Mouse (Mus musculus): ENCODE results near the gene Exoc4. TPM values are rescaled to one million over a fixed set of nuclear protein-coding genes. Genes with fewer than 3 reads are reported as not detected.

Exoc4 gene
- total RNA-seq, 1 experiment from 2014 or later = 80.9 TPM

- no peak for ATAC-seq (replicated peaks in 1 of 2; ENCODE audit: insufficient read depth in 1 of 2, low FRiP score in 2 of 2, low TSS enrichment in 1 of 2, low read depth in 1 of 2, poor library complexity in 2 of 2, severe bottlenecking in 2 of 2)
Measured at GRCm38 (mm10) chr6:33517890-33518410, 269.1 kb downstream of the Exoc4 start.

DNA sequence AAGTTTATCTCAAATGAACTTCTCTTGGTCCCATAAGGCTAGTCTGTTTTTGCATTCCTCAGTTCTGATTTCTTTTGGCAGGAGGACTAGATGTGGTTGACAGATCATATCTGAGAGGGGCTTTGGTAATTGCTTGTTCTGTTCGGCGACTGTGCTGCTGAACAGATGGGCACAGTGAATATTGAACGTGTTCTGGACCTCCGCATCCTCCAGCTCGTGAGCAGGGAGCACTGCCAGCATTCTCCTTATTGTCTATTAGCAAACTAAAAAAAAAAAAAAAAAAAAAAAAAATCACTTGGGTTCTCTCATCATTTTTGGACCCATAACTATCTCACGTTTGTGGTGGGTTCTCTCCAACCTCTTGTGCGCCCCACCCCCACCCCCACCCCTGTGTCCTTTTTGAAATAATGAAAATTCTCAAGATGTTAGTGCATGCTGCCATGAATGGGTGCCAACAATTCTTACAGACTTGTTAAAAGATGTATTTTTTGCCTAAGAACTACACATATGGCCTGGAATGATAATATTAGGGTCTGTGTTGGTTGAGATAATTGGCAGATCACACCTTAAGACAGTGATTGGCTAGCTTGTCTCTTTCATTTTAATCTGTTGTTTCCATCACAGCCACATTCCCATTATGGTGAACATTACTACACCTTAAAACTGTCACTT, 276.9 kb downstream of the Exoc4 start:
- no peak for ATAC-seq (replicated peaks in 1 of 2; ENCODE audit: insufficient read depth in 1 of 2, low FRiP score in 2 of 2, low TSS enrichment in 1 of 2, low read depth in 1 of 2, poor library complexity in 2 of 2, severe bottlenecking in 2 of 2)

DNA sequence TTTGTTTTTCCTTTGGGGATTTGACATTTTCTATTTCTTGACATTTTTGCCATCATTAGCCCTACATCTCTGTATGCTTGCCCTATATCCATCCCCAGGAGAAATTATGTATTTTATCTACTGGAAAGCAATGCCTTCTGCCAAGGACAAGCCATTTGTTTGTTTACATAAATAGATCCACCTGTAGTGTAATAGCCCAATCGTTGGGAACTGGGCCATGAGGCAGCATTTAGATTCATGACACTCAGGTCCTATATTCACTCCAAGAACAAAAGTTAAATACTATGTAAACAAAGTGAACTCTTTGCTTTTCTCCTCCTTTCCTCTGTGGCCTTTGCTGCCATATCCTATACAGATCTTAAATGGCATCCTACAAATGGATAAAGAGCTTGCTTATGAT, 291.5 kb downstream of the Exoc4 start:
- ATAC-seq (replicated peaks in 1 of 2; ENCODE audit: insufficient read depth in 1 of 2, low FRiP score in 2 of 2, low TSS enrichment in 1 of 2, low read depth in 1 of 2, poor library complexity in 2 of 2, severe bottlenecking in 2 of 2) = no peak

GRCm38 (mm10) chr6:33542712-33543111, 293.8 kb downstream of the Exoc4 start:
- ATAC-seq (replicated peaks in 1 of 2; ENCODE audit: insufficient read depth in 1 of 2, low FRiP score in 2 of 2, low TSS enrichment in 1 of 2, low read depth in 1 of 2, poor library complexity in 2 of 2, severe bottlenecking in 2 of 2) = no peak

- no peak for ATAC-seq (replicated peaks in 1 of 2; ENCODE audit: insufficient read depth in 1 of 2, low FRiP score in 2 of 2, low TSS enrichment in 1 of 2, low read depth in 1 of 2, poor library complexity in 2 of 2, severe bottlenecking in 2 of 2)
Measured at GRCm38 (mm10) chr6:33551934-33552333, 303.0 kb downstream of the Exoc4 start.

- ATAC-seq (replicated peaks in 1 of 2; ENCODE audit: insufficient read depth in 1 of 2, low FRiP score in 2 of 2, low TSS enrichment in 1 of 2, low read depth in 1 of 2, poor library complexity in 2 of 2, severe bottlenecking in 2 of 2) = no peak
Measured at GRCm38 (mm10) chr6:33560925-33561324, 312.0 kb downstream of the Exoc4 start.

- no peak for ATAC-seq (replicated peaks in 1 of 2; ENCODE audit: insufficient read depth in 1 of 2, low FRiP score in 2 of 2, low TSS enrichment in 1 of 2, low read depth in 1 of 2, poor library complexity in 2 of 2, severe bottlenecking in 2 of 2)
Measured at GRCm38 (mm10) chr6:33561911-33562310, 313.0 kb downstream of the Exoc4 start.

DNA sequence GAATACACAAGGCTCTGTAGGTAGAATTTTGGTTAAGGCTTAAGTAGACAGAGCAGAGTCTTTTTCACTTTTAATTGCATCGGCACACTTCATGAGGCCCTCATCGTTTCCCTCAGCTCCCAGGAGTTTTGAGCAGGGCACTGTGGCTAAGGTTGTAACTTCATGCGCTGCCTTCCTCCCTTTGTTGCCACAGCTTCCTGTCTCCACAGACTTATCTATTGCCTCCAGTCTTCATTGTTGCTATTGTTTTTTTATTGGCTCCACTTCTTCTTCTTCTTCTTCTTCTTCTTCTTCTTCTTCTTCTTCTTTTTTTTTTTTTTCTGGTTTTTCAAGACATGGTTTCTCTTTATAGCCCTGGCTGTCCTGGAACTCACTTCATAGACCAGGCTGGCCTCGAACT, 327.1 kb downstream of the Exoc4 start:
- no peak for ATAC-seq (replicated peaks in 1 of 2; ENCODE audit: insufficient read depth in 1 of 2, low FRiP score in 2 of 2, low TSS enrichment in 1 of 2, low read depth in 1 of 2, poor library complexity in 2 of 2, severe bottlenecking in 2 of 2)

DNA sequence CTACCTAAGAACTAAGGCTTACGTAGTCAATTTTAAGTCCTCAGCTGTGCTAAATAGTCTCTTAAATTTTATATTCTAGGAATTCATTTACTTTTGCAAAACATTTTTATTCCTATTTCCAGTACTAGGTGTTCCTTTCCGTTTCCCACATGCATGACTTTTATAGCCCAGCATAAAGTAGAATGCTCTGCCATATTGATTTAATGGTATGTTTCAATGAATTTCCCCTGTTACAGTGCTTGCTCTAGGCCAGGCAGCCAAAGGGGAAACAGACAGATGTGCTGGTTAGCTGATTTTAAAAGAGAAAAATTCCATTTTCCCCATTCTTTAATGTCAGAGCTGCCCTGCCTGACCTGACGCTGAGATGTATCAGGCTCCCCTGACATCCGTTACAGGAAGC, 359.6 kb downstream of the Exoc4 start:
- no peak for ATAC-seq (replicated peaks in 1 of 2; ENCODE audit: insufficient read depth in 1 of 2, low FRiP score in 2 of 2, low TSS enrichment in 1 of 2, low read depth in 1 of 2, poor library complexity in 2 of 2, severe bottlenecking in 2 of 2)

GRCm38 (mm10) chr6:33613978-33614377, 365.1 kb downstream of the Exoc4 start:
- ATAC-seq (replicated peaks in 1 of 2; ENCODE audit: insufficient read depth in 1 of 2, low FRiP score in 2 of 2, low TSS enrichment in 1 of 2, low read depth in 1 of 2, poor library complexity in 2 of 2, severe bottlenecking in 2 of 2) = no peak

DNA sequence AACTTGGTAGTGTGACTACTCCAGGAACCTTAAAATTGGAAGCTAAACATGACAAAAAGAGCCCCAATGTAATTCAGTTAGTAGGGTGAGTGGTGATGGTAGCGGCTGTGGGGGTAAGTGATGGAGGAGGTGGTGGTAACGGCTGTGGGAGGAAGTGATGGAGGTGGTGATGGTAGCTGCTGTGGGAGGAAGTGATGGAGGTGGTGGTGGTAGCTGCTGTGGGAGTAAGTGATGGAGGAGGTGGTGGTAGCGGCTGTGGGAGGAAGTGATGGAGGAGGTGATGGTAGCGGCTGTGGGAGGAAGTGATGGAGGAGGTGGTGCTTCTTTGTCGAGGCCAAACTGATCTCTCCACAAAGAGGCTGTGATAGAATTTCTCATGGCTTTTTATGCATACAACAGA, 369.7 kb downstream of the Exoc4 start:
- no peak for ATAC-seq (replicated peaks in 1 of 2; ENCODE audit: insufficient read depth in 1 of 2, low FRiP score in 2 of 2, low TSS enrichment in 1 of 2, low read depth in 1 of 2, poor library complexity in 2 of 2, severe bottlenecking in 2 of 2)

DNA sequence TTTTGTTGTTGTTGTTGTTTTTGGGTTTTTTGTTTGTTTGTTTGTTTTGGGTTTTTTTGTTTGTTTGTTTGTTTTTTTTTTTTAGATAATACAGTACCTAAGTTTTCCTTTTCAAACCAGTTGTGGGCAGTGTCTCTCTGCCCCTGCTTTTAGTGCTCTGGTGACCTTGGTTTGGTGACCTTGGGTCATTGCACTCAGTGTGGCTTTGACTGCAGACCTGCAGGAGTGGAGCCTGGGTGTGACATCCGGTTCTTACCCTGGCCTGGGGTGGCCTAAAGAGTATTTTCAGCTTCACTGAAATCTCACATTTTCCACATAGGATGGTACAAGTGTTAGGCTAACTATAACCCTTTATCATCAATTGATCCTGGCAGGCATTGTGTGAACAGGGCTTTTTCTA, 371.8 kb downstream of the Exoc4 start:
- ATAC-seq (replicated peaks in 1 of 2; ENCODE audit: insufficient read depth in 1 of 2, low FRiP score in 2 of 2, low TSS enrichment in 1 of 2, low read depth in 1 of 2, poor library complexity in 2 of 2, severe bottlenecking in 2 of 2) = no peak

DNA sequence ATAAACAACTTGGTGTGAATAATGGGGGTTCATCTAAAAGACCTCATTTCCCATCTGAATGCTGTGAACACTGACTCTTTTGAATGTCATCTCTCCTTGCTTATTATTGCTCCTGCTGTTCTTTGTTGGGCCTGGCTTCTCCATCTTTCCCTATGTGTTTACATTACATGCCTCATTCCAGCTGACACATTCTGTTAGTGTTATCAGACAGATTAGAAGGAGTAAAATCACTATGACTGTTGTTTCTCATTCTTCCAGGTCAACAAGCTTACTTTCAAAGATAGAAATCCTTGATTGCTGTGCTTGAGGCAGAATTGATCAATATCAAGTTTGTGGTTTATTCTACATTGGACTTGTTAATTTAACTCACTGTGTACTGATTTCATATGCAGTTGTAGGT, 377.0 kb downstream of the Exoc4 start:
- ATAC-seq (replicated peaks in 1 of 2; ENCODE audit: insufficient read depth in 1 of 2, low FRiP score in 2 of 2, low TSS enrichment in 1 of 2, low read depth in 1 of 2, poor library complexity in 2 of 2, severe bottlenecking in 2 of 2) = no peak

GRCm38 (mm10) chr6:33631133-33631532, 382.2 kb downstream of the Exoc4 start:
- ATAC-seq (replicated peaks in 1 of 2; ENCODE audit: insufficient read depth in 1 of 2, low FRiP score in 2 of 2, low TSS enrichment in 1 of 2, low read depth in 1 of 2, poor library complexity in 2 of 2, severe bottlenecking in 2 of 2) = no peak

- ATAC-seq (replicated peaks in 1 of 2; ENCODE audit: insufficient read depth in 1 of 2, low FRiP score in 2 of 2, low TSS enrichment in 1 of 2, low read depth in 1 of 2, poor library complexity in 2 of 2, severe bottlenecking in 2 of 2) = no peak
Measured at GRCm38 (mm10) chr6:33637192-33637591, 388.3 kb downstream of the Exoc4 start.

- ATAC-seq (replicated peaks in 1 of 2; ENCODE audit: insufficient read depth in 1 of 2, low FRiP score in 2 of 2, low TSS enrichment in 1 of 2, low read depth in 1 of 2, poor library complexity in 2 of 2, severe bottlenecking in 2 of 2) = no peak
Measured at GRCm38 (mm10) chr6:33681778-33682640, 433.1 kb downstream of the Exoc4 start.

DNA sequence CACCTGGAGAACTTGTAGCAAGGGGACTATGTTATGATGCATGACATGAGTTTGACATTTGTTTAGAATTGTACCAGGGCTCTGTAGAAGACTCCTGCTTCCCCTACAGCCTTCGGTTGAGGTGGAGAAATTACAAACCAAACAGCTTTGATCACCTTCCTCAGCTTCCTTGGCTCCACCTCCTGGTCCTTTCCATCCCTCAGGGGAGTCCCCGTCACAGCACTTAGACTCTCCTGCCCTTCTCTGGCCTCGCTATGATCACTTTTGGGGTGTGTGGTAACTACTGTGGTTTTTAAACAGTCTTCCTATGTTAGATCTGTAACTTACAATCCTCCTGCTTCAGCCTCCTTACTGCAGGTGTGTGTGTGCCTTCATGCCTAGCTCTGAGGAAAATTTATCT, 434.6 kb downstream of the Exoc4 start:
- no peak for ATAC-seq (replicated peaks in 1 of 2; ENCODE audit: insufficient read depth in 1 of 2, low FRiP score in 2 of 2, low TSS enrichment in 1 of 2, low read depth in 1 of 2, poor library complexity in 2 of 2, severe bottlenecking in 2 of 2)

DNA sequence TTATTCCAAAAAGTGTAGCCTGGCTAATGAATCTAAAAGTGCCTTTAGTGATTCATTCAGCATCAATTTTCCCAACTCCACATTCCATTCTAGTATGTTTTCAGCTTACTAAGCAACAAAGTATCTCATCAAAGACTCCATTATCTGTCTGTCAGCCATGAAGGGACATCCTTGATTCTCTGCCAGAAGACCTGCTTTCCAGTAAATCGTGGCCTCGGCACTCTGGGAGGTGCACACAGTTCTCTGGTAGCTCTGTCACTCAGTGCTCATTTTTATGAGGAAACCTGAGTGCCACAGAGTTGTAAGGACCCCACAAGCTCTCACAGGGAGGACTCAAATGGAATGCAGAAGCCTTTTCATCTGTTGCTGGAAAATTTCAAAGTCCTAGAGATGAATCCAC, 436.4 kb downstream of the Exoc4 start:
- no peak for ATAC-seq (replicated peaks in 1 of 2; ENCODE audit: insufficient read depth in 1 of 2, low FRiP score in 2 of 2, low TSS enrichment in 1 of 2, low read depth in 1 of 2, poor library complexity in 2 of 2, severe bottlenecking in 2 of 2)

All from hematopoietic stem cell, adult 5-6 weeks (primary cell).